Mouse (Mus musculus) common myeloid progenitor, adult 5-6 weeks (primary cell): Measurements from ENCODE around the gene Sept3. TPM values are rescaled to one million over a fixed set of nuclear protein-coding genes. Genes with fewer than 3 reads are reported as not detected.

Experiments
- ATAC-seq: replicated peaks from 2 replicates; pipeline ENCODE4 v1.8.0; 2016; ENCODE audit warnings: low read depth, mild to moderate bottlenecking, moderate TSS enrichment, inconsistent platforms; ENCODE audit not compliant: poor library complexity, severe bottlenecking
- total RNA-seq: library from RNA; stranded (forward); fragments of 200-1000, 187-1606 nt; gene quantifications from 2 replicates; pipeline ENCODE4 v1.2.3, GENCODE M21; 2017

Gene Sept3
- total RNA-seq, 1 experiment from 2014 or later = 0.23 TPM

DNA sequence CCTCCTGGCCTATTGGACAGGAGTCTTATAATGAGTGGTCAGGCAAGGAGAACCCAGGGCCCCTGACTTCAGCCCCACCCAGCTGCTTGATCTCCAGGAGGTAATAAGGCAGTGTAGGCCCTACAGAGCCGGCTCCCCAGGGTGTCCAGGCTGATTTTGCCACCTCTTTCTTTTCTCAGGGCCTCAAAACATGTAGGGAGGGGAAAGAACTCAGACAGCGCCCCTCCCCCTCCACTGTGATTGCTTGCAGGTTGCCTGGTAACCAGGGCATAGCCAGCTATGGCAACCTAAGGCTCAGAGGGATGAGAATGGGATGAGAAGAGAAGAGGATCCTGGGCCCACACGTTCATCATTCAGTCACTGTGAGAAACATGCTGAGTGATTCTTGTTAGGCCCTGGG lies 6.5 kb upstream of the Sept3 start:
- no peak for ATAC-seq

DNA sequence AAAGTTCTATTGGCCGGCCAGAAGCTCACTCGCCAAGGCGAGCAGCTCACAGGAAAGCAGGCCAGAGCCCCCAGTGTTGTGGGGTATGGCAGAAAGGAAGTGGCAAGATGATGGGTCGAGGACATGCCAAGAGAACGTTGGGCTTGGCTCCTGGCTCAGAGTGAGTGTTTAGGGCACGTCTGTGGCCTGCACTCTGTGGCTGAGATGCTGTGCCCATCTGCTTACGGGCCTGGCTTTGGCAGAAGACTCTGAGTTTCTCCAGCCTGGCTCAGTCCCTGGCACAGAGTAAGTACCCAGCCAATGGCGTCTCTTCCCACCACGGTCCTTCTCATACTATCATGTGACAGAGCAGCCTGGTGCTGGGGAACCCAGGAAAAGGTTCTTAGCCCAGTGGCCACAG lies 5.9 kb upstream of the Sept3 start:
- ATAC-seq = no peak

DNA sequence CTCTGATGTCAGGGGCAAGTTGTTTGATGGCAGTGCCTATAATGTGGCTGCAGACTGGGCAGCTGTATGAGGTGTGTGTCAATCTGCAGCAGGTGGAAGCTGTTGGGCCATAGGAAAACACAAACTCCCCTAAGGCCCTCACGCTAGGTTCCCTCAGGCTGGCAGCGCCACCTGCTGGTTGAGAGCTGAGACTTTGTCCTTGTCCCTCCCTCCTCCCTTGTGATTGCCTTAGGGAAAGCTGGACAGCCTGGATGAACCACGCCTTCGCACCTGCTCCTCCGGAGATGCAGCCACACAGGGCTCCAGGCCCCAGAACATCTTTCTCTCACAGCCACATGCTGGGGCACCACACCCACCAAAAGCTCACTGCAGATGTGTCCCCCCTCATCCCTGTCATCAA lies 3.5 kb upstream of the Sept3 start:
- peak; percentile 43; the same call in 1 of the 2 replicates for ATAC-seq

- ATAC-seq = no peak
Measured at GRCm38 (mm10) chr15:82272295-82272694, 2.4 kb upstream of the Sept3 start.

DNA sequence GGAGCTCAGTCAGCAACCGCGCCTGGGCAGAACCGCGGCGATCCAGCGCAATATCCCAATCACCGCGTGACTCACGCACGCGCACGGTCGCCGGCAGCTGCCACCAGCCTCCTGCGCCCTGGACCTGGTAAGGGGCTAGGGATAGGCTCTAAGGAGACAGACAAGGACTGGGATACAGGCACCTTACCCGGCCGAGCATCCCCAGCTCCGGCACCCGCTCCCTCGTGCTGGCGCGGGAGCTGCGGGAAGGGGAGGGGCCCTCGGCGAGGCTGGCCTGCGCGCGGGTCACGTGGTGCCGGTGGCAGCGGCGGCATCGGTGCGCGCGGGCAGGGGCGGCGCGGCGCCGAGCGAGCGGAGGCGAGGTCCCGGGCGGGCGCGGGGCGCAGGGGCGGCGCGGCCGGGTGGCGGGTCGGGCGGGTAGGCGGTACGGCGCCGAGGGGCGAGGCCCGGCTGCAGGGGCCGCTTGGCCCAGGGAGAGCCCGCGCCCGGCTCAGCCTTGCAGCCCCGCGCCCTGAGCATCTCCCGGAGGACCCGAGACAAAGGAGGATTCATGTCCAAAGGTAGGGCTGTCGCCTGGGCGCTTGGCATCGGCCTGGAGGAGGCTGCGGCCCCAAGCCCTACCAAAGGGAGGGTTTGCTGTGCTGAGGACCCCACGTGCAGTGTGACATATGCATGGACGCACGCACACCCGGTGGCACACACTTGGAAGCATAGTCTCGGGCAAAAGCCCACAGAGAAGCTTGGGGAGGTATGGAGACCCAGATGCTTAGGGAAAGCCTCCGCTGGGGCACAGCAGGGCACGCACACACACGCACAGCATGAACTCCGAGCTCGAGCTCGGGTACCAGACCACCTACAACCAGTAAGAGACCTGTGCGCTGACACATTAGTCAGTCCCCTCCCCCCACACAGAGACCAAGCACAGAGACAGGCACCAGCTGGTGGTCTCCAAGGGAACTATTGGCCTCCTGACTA lies 521 bp downstream of the Sept3 start:
- no peak for ATAC-seq

DNA sequence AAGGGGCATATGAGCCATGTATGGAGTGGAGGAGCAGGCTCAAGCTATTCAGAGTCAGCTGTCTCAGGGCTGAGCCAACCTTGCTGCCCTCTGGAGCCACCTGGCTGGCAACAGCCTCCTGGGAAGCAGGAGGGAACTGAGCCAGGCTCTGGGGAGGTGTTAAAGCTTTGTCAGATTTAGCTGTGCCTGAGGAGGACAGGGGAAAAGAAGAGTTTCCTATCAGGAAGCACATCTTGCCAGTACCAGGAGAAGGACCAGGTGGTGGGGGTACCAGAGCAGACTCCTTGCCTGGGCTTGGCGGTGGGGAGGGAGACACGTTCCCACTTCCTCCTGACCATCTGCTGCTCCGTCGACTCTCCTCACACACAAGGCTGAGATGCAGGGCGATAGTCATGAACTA lies 2.9 kb downstream of the Sept3 start:
- ATAC-seq = no peak

DNA sequence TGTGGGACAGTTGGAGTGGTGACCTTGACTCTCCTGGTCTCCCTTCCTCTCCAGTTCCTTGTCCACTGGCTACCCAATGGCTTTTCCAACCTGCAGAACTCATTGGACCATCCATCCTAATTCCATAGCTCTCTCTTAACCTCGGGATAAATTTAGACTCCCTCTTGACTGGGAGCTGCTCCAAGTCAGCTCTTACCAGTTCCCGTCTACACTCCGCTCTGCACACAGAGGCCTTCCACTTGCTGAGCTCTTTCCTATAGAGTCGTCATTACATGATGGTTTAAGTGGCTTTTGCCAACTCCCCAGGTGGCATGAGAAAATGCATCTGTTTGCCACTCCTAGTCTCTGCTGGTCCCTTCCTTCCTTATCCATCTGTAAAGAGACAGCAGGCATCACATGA lies 5.9 kb downstream of the Sept3 start:
- ATAC-seq = no peak

GRCm38 (mm10) chr15:82286157-82286556 lies 11.5 kb downstream of the Sept3 start:
- ATAC-seq = peak; percentile 67

GRCm38 (mm10) chr15:82290252-82290651 lies 15.6 kb downstream of the Sept3 start:
- ATAC-seq = peak; percentile 34

GRCm38 (mm10) chr15:82292851-82293250 lies 18.2 kb downstream of the Sept3 start:
- no peak for ATAC-seq

DNA sequence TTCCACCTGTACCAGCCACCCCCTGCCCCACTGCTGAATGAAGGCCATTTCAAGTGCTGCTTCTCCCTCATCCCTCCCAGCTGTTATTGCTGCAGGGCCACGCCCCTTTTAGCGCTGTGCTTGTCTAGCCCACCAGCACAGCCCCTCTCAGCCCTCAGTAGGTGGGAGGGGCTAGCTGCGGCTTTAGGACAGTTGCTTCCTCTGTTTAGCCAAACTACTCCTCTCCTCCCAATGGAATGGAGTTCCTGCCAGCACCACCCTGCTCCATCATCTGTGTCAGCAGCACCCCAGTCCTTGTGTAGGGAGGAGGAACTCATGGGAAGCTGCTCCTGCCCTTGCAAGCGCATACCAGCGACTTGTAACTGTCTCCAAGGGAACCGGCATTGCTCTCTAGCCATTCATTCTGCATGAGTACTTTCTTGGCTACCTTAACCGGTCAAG lies 18.6 kb downstream of the Sept3 start:
- ATAC-seq = no peak

DNA sequence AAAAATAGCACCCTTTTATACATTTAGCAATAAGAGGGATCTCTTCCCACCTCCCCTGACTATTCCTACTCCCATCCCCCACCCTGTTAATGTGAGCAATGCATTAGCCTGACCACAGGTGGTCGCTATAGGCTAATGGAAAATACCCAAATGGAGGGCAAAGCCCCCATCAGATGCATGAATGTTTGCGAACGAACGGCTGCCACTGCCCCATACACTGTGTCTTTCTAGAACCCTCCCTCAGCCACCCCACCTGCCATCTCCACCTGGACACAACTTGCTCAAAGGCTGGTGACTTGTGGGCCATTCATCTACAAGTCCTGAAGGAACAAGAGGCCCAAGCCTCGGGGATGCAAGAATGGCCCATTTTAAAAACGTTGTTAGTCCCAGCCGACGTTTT lies 19.4 kb downstream of the Sept3 start:
- peak; percentile 82 for ATAC-seq

- no peak for ATAC-seq
Measured at GRCm38 (mm10) chr15:82298764-82299561, 24.3 kb downstream of the Sept3 start, which contains the start of gene Wbp2nl. Gene Wbp2nl, plus strand, starts transcription at chr15:82298954.

- no peak for ATAC-seq
Measured at GRCm38 (mm10) chr15:82307107-82307506, 32.4 kb downstream of the Sept3 start.

DNA sequence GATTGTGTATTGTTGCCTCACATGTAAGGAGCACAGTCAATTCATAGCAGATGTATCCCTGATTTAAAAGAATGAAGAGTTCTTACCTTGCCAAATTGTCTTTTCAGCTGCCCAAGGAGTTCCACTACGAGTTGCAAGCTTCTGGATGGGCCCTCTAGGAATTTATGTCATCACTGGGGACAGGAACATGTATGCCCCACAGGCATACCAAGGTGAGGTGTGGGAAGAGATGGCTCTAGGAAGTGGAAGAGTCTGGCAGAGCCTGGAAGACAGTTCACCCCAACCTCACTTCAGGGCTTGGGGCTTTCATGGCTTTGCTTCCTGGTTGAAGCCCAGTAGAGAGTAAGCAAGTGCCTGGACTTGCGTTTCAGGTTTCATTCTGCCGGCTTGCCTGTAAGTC lies 33.7 kb downstream of the Sept3 start:
- no peak for ATAC-seq

DNA sequence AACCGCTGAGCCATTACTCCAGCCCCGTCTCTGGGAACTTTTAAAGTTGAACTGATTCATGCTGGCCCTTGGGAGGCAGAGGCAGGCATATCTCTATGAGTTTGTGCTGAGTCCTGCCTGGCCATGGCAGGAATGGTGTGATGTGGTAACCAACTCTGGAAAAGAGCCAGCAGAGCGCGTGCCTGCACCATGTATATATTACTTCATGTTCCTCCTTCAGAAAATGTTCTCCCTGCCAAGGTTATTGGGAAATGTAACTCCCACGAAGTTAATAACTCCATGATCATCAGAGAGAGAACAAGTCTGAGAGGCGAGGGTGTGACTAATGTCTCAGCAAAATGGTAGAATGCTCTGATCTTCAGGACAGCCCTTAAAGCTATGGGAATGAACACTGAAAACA lies 43.1 kb downstream of the Sept3 start:
- no peak for ATAC-seq

DNA sequence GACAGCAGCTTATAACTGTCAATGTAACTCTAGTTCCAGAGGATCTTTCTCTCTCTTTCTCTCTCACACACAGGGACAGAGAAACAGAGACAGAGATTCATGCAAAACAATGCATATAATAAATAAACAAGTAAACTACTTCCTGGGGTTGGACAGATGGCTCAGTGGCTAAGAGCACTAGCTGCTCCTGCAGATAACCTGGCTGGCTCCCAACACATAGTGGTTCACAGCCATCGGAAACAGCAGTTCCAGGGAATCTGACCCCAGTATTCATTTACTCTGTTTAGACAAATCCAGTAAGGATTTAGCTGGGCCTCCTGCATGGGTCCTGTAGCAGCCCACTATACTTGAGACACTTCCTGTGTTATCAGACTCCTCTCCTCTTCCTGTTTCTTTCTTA lies 44.9 kb downstream of the Sept3 start:
- no peak for ATAC-seq

DNA sequence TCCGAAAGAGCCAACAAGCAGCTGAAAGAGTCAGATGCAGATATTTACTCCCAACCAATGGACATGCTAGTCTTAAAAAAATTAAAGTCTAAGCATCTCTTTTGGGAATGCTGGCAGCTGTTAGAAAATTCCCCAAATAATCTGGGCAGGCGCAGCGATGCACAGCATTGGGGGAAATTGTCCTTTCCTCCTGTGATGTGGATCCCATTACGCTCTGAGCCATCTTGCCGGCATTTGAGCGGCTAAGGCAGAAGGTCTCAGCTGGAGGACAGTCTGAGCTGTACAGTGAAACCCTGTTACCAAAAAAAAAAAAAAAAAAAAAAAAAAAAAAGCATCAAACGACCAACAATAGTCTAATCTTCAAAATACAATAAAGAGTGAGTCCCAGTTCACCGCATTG lies 47.5 kb downstream of the Sept3 start:
- no peak for ATAC-seq

DNA sequence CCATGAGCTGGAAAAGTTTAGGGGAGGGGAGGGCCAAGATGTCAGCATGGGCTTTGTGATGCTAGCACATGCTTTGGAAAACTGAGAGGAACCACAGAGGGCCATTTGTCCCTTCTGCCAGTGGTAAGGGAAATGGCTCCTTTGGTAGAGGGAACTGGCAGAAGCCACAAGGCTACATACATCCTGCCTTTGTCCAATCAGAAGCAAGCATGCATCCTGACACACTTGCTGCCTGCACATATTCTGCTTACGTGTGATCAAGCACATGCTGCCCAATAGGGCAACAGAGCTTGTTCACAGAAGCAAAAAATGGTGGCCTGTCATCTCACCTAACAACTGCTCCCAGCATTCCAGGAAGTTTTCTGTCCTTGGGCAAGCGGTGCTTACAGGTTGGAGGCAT lies 50.7 kb downstream of the Sept3 start:
- peak; percentile 73 for ATAC-seq

- ATAC-seq = no peak
Measured at GRCm38 (mm10) chr15:82335194-82335593, 60.5 kb downstream of the Sept3 start.

GRCm38 (mm10) chr15:82336629-82337028 lies 61.9 kb downstream of the Sept3 start:
- ATAC-seq = no peak
